Mouse (Mus musculus): Measurements from ENCODE around the gene Cyp2d40. TPM values are rescaled to one million over a fixed set of nuclear protein-coding genes. Genes with fewer than 3 reads are reported as not detected.

The Cyp2d40 gene
- total and polyA plus RNA-seq, 3 experiments, result not detected

DNA sequence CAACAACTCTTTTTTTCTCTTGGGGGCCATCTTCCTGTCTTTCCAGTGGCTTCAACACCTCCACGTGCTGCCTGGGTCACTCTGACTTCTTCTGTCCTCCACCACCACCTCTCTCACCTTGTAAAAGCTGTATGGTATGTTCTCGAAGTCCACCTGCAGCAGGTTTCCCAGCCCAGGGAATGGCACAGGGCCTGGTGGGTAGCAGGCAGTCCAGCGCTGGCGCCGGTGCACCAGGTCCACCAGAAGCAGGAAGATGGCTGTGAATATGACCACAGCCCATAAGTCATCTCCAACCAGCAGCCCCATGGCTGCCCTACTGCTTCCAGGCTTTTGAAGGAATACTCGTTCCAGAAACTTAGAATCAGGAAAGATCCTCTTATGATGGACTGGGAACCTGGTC is 29.9 kb upstream of the Cyp2d40 start:
- H3K9me3 ChIP-seq (replicated peaks; ENCODE audit: insufficient read depth, low read length), result no peaks in the 10 kb centered on the region
- H3K27ac ChIP-seq (ENCODE audit: control insufficient read depth, low read depth, low read length), result no peak overlapping the region
- no peaks in the 10 kb centered on the region; a peak in 1 of 4 replicates for H3K27me3 ChIP-seq (ENCODE audit: control insufficient read depth in 1 of 2, insufficient read depth in 2 of 2, low read length in 2 of 2)
- no peaks in the 10 kb centered on the region for H3K4me1 ChIP-seq (ENCODE audit: control insufficient read depth in 1 of 2, insufficient read depth in 2 of 2, low read length in 2 of 2)
- H3K79me2 ChIP-seq (ENCODE audit: control insufficient read depth, insufficient read depth, low read length, poor library complexity), result no peaks in the 10 kb centered on the region
- no peak overlapping the region for H3K4me3 ChIP-seq (ENCODE audit: control insufficient read depth in 1 of 2, insufficient read depth in 1 of 2, low read depth in 2 of 2, low read length in 2 of 2)
- DNase-seq (ENCODE audit: low read depth, low spot score), result no peak
- H3K36me3 ChIP-seq (ENCODE audit: control insufficient read depth in 1 of 2, insufficient read depth in 2 of 2, low read length in 2 of 2), result no peaks in the 10 kb centered on the region
- no peak for TF ChIP-seq BHLHE40 (IDR thresholded peaks at IDR 0.05; ENCODE audit: borderline replicate concordance, low read depth, low read length)
- no peak for TF ChIP-seq ZKSCAN1 (IDR thresholded peaks at IDR 0.05; ENCODE audit: low read depth, low read length)
- TF ChIP-seq SIN3A (IDR thresholded peaks at IDR 0.05; ENCODE audit: low read length), result no peak
- no peak overlapping the region for H3K9ac ChIP-seq (ENCODE audit: control insufficient read depth, low read depth, low read length, poor library complexity, severe bottlenecking)

DNA sequence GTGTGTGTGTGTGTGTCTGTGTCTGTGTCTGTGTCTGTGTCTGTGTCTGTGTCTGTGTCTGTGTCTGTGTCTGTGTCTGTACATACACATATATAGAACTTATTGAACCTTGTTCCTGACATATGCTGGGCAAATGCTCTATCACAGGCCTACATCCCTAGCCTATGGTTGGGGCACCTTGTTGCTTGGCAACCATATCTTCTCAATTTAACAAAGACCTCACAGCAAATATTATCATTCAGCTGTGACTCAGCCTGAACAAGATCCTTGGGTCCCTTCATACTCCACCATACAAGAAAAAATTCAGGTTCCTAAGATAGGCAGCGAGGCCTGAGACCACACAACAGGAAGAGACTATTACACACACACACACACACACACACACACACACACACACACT is 29.5 kb upstream of the Cyp2d40 start:
- Histone ChIP-seq H3K36me3 (ENCODE audit: control insufficient read depth in 1 of 2, insufficient read depth in 2 of 2, low read length in 2 of 2) (no peaks in the 10 kb centered on the region), H3K27me3 (ENCODE audit: control insufficient read depth in 1 of 2, insufficient read depth in 2 of 2, low read length in 2 of 2) (no peaks in the 10 kb centered on the region; a peak in 1 of 4 replicates), H3K9ac (ENCODE audit: control insufficient read depth, low read depth, low read length, poor library complexity, severe bottlenecking) (no peak overlapping the region), H3K79me2 (ENCODE audit: control insufficient read depth, insufficient read depth, low read length, poor library complexity) (no peaks in the 10 kb centered on the region), H3K27ac (ENCODE audit: control insufficient read depth, low read depth, low read length) (no peak overlapping the region), H3K9me3 (replicated peaks; ENCODE audit: insufficient read depth, low read length) (no peaks in the 10 kb centered on the region), H3K4me1 (ENCODE audit: control insufficient read depth in 1 of 2, insufficient read depth in 2 of 2, low read length in 2 of 2) (no peaks in the 10 kb centered on the region), H3K4me3 (ENCODE audit: control insufficient read depth in 1 of 2, insufficient read depth in 1 of 2, low read depth in 2 of 2, low read length in 2 of 2) (no peak overlapping the region)
- DNase-seq (ENCODE audit: low read depth, low spot score), result no peak
- no peak for TF ChIP-seq ELF1 (IDR thresholded peaks at IDR 0.05; ENCODE audit: low read depth, low read length)
- no peak for TF ChIP-seq USF2 (IDR thresholded peaks at IDR 0.05; ENCODE audit: borderline replicate concordance in 1 of 2, insufficient read depth in 1 of 2, low read depth in 1 of 2, low read length in 2 of 2)
- TF ChIP-seq MYB (IDR thresholded peaks at IDR 0.05; ENCODE audit: low read depth, low read length), result no peak
- no peak for TF ChIP-seq NELFE (IDR thresholded peaks at IDR 0.05; ENCODE audit: low read depth, low read length)
- TF ChIP-seq BHLHE40 (IDR thresholded peaks at IDR 0.05; ENCODE audit: borderline replicate concordance, low read depth, low read length), result no peak
- no peak for TF ChIP-seq SIN3A (IDR thresholded peaks at IDR 0.05; ENCODE audit: low read length)
- no peak for TF ChIP-seq MAZ (IDR thresholded peaks at IDR 0.05; ENCODE audit: low read depth, low read length)
- TF ChIP-seq TCF12 (IDR thresholded peaks at IDR 0.05; ENCODE audit: low read depth, low read length), result no peak
- TF ChIP-seq RCOR1 (IDR thresholded peaks at IDR 0.05; ENCODE audit: low read depth, low read length), result no peak
- no peak for TF ChIP-seq ZC3H11A (IDR thresholded peaks at IDR 0.05; ENCODE audit: low read depth, low read length)
- no peak for TF ChIP-seq RAD21 (IDR thresholded peaks at IDR 0.05; ENCODE audit: low read depth, low read length)
- no peak for TF ChIP-seq MXI1 (IDR thresholded peaks at IDR 0.05; ENCODE audit: low read depth, low read length)
- no peak for TF ChIP-seq TAL1 (IDR thresholded peaks at IDR 0.05; ENCODE audit: low read length)

DNA sequence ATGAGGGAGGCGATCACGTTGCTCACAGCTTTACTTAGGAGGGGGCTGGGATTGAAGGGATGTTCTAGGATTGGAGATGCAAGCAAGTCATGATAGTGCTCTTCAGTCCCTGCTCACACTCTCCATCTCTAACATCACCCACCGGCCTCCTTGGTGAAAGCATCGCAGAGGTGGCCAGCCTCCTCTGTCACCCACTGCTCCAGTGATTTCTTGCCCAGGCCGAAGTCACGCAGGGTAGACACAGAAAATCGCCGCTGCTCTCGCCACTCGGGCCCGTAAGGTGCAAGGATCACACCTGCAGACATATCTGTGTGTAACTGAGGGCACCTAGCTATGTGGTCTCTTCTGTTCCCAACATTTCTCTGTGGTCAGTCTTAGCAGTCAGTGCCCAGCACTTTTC is 28.6 kb upstream of the Cyp2d40 start:
- TF ChIP-seq TBP (IDR thresholded peaks at IDR 0.05; ENCODE audit: low read depth, low read length) (no peak), USF1 (IDR thresholded peaks at IDR 0.05; ENCODE audit: low read depth, low read length) (no peak), POLR2AphosphoS2 (IDR thresholded peaks at IDR 0.05; ENCODE audit: low read length) (no peak), POLR2AphosphoS5 (IDR thresholded peaks at IDR 0.05; ENCODE audit: borderline replicate concordance, low read depth, low read length) (no peak), RCOR1 (IDR thresholded peaks at IDR 0.05; ENCODE audit: low read depth, low read length) (no peak), NRF1 (IDR thresholded peaks at IDR 0.05; ENCODE audit: insufficient read depth, low read depth, low read length, poor library complexity, severe bottlenecking) (no peak), ELF1 (IDR thresholded peaks at IDR 0.05; ENCODE audit: low read depth, low read length) (no peak), UBTF (IDR thresholded peaks at IDR 0.05; ENCODE audit: borderline replicate concordance, insufficient read depth, low read depth, low read length) (no peak), CTCF (IDR thresholded peaks at IDR 0.05 in 2 of 3, conservative IDR thresholded peaks at IDR 0.05 in 1 of 3; ENCODE audit: control insufficient read depth in 1 of 3, insufficient read depth in 1 of 3, low read depth in 2 of 3, low read length in 3 of 3, poor library complexity in 1 of 3, severe bottlenecking in 1 of 3) (no peak), E2F4 (IDR thresholded peaks at IDR 0.05; ENCODE audit: borderline replicate concordance, low read depth, low read length) (no peak), MAZ (IDR thresholded peaks at IDR 0.05; ENCODE audit: low read depth, low read length) (no peak), SIN3A (IDR thresholded peaks at IDR 0.05; ENCODE audit: low read length) (no peak), USF2 (IDR thresholded peaks at IDR 0.05; ENCODE audit: borderline replicate concordance in 1 of 2, insufficient read depth in 1 of 2, low read depth in 1 of 2, low read length in 2 of 2) (no peak), BHLHE40 (IDR thresholded peaks at IDR 0.05; ENCODE audit: borderline replicate concordance, low read depth, low read length) (no peak), POLR2A (IDR thresholded peaks at IDR 0.05; ENCODE audit: control insufficient read depth in 1 of 2, insufficient read depth in 1 of 2, low read depth in 1 of 2, low read length in 2 of 2, poor library complexity in 1 of 2) (no peak), SMC3 (IDR thresholded peaks at IDR 0.05; ENCODE audit: low read depth, low read length) (no peak), MAX (IDR thresholded peaks at IDR 0.05; ENCODE audit: low read length) (no peak)
- no peaks in the 10 kb centered on the region for H3K79me2 ChIP-seq (ENCODE audit: control insufficient read depth, insufficient read depth, low read length, poor library complexity)
- DNase-seq (ENCODE audit: low read depth, low spot score), result no peak
- H3K9me3 ChIP-seq (replicated peaks; ENCODE audit: insufficient read depth, low read length), result no peaks in the 10 kb centered on the region
- H3K9ac ChIP-seq (ENCODE audit: control insufficient read depth, low read depth, low read length, poor library complexity, severe bottlenecking), result no peak overlapping the region
- no peaks in the 10 kb centered on the region; a peak in 1 of 4 replicates for H3K27me3 ChIP-seq (ENCODE audit: control insufficient read depth in 1 of 2, insufficient read depth in 2 of 2, low read length in 2 of 2)
- H3K36me3 ChIP-seq (ENCODE audit: control insufficient read depth in 1 of 2, insufficient read depth in 2 of 2, low read length in 2 of 2), result no peaks in the 10 kb centered on the region
- no peak overlapping the region for H3K4me3 ChIP-seq (ENCODE audit: control insufficient read depth in 1 of 2, insufficient read depth in 1 of 2, low read depth in 2 of 2, low read length in 2 of 2)
- H3K4me1 ChIP-seq (ENCODE audit: control insufficient read depth in 1 of 2, insufficient read depth in 2 of 2, low read length in 2 of 2), result no peaks in the 10 kb centered on the region
- no peak overlapping the region for H3K27ac ChIP-seq (ENCODE audit: control insufficient read depth, low read depth, low read length)
